ENCODE assay signal across 15 mouse cellular contexts in genomic region chr2:164951745-164952144, GRCm38 (mm10). TPM values are rescaled to one million over a fixed set of nuclear protein-coding genes. Genes with fewer than 3 reads are reported as not detected.
DNase-seq lines count a peak whose midpoint lies in the region; ATAC-seq and TF ChIP-seq lines count a peak whose summit lies in the region.
"Had no signal": no experiment of that assay in that cellular context is flagged by ENCODE, and none has a peak within 500 bp of the region (broad histone marks: within the 10 kb centered on the region; RNA-seq: fewer than 3 reads in every experiment).

No protein-coding gene starts in this region.

- H3K4me2 ChIP-seq in hindbrain, embryonic 11.5 days (replicated peaks; ENCODE audit: low read depth, low read length): no peak overlapping the region
- H3K4me2 ChIP-seq: embryonic facial prominence, embryonic 15.5 days; hindbrain, embryonic 15.5 days; limb, embryonic 13.5 days; midbrain, embryonic 12.5 days had no signal

- no peak for ATAC-seq in hindbrain, embryonic 11.5 days (ENCODE audit: low FRiP score)

- H3K36me3 ChIP-seq in hindbrain, embryonic 11.5 days (ENCODE audit: control insufficient read depth, insufficient read depth, low read length): no peaks in the 10 kb centered on the region
- H3K36me3 ChIP-seq: embryonic facial prominence, embryonic 15.5 days; hindbrain, embryonic 15.5 days; limb, embryonic 13.5 days; midbrain, embryonic 12.5 days had no signal

- H3K4me1 ChIP-seq in cerebellum, adult 2 months (ENCODE audit: control insufficient read depth, insufficient read depth, low read length): peaks cover 5% of the 10 kb centered on the region
- no peaks in the 10 kb centered on the region for H3K4me1 ChIP-seq in bone marrow, adult 2 months (ENCODE audit: control insufficient read depth, insufficient read depth, low read length)
- H3K4me1 ChIP-seq in hindbrain, embryonic 11.5 days (replicated peaks; ENCODE audit: control insufficient read depth, insufficient read depth, low read length): no peaks in the 10 kb centered on the region; the same call in 1 of the 2 replicates

- no peak overlapping the region for H3K27ac ChIP-seq in cerebellum, adult 2 months (ENCODE audit: insufficient read depth, low read length)
- H3K27ac ChIP-seq in layer of hippocampus, adult 2 months: no peak overlapping the region
- no peak overlapping the region for H3K27ac ChIP-seq in bone marrow, adult 2 months (ENCODE audit: control insufficient read depth, insufficient read depth, low read depth, low read length, poor library complexity)
- no peak overlapping the region for H3K27ac ChIP-seq in hindbrain, embryonic 11.5 days (ENCODE audit: low read depth, low read length)
- H3K27ac ChIP-seq: embryonic facial prominence, embryonic 15.5 days; hindbrain, embryonic 15.5 days; limb, embryonic 13.5 days; midbrain, embryonic 12.5 days had no signal

- 84% methylated on average over 4 of the region's 4 CpGs for WGBS in cerebellum, adult 2 months
- 76% methylated on average over 4 of the region's 4 CpGs for WGBS in bone marrow, adult 2 months
- 81% methylated on average over 4 of the region's 4 CpGs for WGBS in hindbrain, embryonic 11.5 days

- TF ChIP-seq CTCF in cerebellum, adult 2 months (IDR thresholded peaks at IDR 0.05; ENCODE audit: borderline replicate concordance, insufficient read depth, low read depth, low read length): peak; percentile 8; the same call in 1 of the 2 replicates
- peak; percentile 60 for TF ChIP-seq CTCF in layer of hippocampus, adult 2 months (conservative IDR thresholded peaks at IDR 0.05)
- TF ChIP-seq CTCF in bone marrow, adult 2 months (IDR thresholded peaks at IDR 0.05; ENCODE audit: control insufficient read depth, insufficient read depth, low read length): peak; percentile 35; the same call in 1 of the 2 replicates

- H3K9ac ChIP-seq in hindbrain, embryonic 11.5 days (ENCODE audit: low read depth, low read length): no peak overlapping the region
- H3K9ac ChIP-seq: embryonic facial prominence, embryonic 15.5 days; hindbrain, embryonic 15.5 days; limb, embryonic 13.5 days; midbrain, embryonic 12.5 days had no signal

- no peak for TF ChIP-seq POLR2A in cerebellum, adult 2 months (IDR thresholded peaks at IDR 0.05; ENCODE audit: borderline replicate concordance, insufficient read depth, low read length)
- no peak for TF ChIP-seq POLR2A in bone marrow, adult 2 months (IDR thresholded peaks at IDR 0.05; ENCODE audit: borderline replicate concordance, control insufficient read depth, low read depth, low read length)

- no peaks in the 10 kb centered on the region for H3K9me3 ChIP-seq in hindbrain, embryonic 11.5 days (ENCODE audit: control insufficient read depth, low read length)
- H3K9me3 ChIP-seq: embryonic facial prominence, embryonic 15.5 days; hindbrain, embryonic 15.5 days; midbrain, embryonic 12.5 days had no signal

- DNase-seq in cerebellum, adult 2 months: no peak
- no peak for DNase-seq in cerebellum, postnatal 4 days (ENCODE audit: low spot score in 2 of 2)
- DNase-seq in layer of hippocampus, adult 2 months (ENCODE audit: low spot score in 2 of 2): no peak
- DNase-seq in layer of hippocampus, postnatal 36 days: no peak
- peak; percentile 28 for DNase-seq in A20 (ENCODE audit: low read depth, low spot score)
- DNase-seq in hindbrain, embryonic 11.5 days (ENCODE audit: low spot score): no peak
- DNase-seq in adrenal gland, adult 18-20 months (ENCODE audit: low spot score in 2 of 2): no peak
- DNase-seq: lung, postnatal 36 days; spleen, adult 18-20 months; thymus, adult 2 months had no signal

- H3K4me3 ChIP-seq in cerebellum, adult 2 months (replicated peaks; ENCODE audit: insufficient read depth, low read depth, low read length): no peak overlapping the region
- H3K4me3 ChIP-seq in layer of hippocampus, adult 2 months: no peak overlapping the region
- peak overlapping the region; percentile 64 for H3K4me3 ChIP-seq in bone marrow, adult 2 months (replicated peaks; ENCODE audit: control insufficient read depth, low read depth, low read length)
- no peak overlapping the region for H3K4me3 ChIP-seq in hindbrain, embryonic 11.5 days (ENCODE audit: low read depth, low read length)
- H3K4me3 ChIP-seq: embryonic facial prominence, embryonic 15.5 days; hindbrain, embryonic 15.5 days; limb, embryonic 13.5 days; midbrain, embryonic 12.5 days had no signal

- H3K27me3 ChIP-seq in cerebellum, adult 2 months (ENCODE audit: control insufficient read depth, insufficient read depth, low read length): peaks cover 3% of the 10 kb centered on the region; the same call in 1 of the 2 replicates
- H3K27me3 ChIP-seq in hindbrain, embryonic 11.5 days (ENCODE audit: control insufficient read depth, insufficient read depth, low read length): peaks cover 49% of the 10 kb centered on the region

RNA-seq across cellular contexts. Expression of gene Slc12a5, which starts 8.9 kb away (rescaled TPM):
- 386 and 396 TPM in 2 replicates for polyA plus RNA-seq in cerebellum, adult 2 months (2012; rRNA removed)
- total RNA-seq in layer of hippocampus, adult 2 months (2021): 100 to 1,000 TPM; 406 to 409 TPM
- 100 to 1,000 TPM; 398 to 404 TPM for total RNA-seq in layer of hippocampus, postnatal 36 days (2021)
- polyA plus RNA-seq in bone marrow, adult 2 months (2011; ENCODE audit: insufficient read depth, insufficient read length, low replicate concordance, missing spikeins): 3.6 and 5.1 TPM in 2 replicates
- polyA plus RNA-seq in hindbrain, embryonic 11.5 days (2014; fragmentation: Nextera tagmentation; extraction: Ambion mirVana): 7.4 and 7.5 TPM in 2 replicates
- 1 to 10 TPM; 5.2 to 9.0 TPM for total RNA-seq in adrenal gland, adult 18-20 months (2021)

RNA-seq across cellular contexts. Expression of gene Mmp9, which starts 11.2 kb away (rescaled TPM):
- 3.3 and 3.7 TPM in 2 replicates for polyA plus RNA-seq in cerebellum, adult 2 months (2012; rRNA removed)
- 1 to 10 TPM; 1.4 to 2.2 TPM for total RNA-seq in layer of hippocampus, adult 2 months (2021)
- total RNA-seq in layer of hippocampus, postnatal 36 days (2021): 1 to 10 TPM; 2.0 to 2.9 TPM
- 173 and 363 TPM in 2 replicates for polyA plus RNA-seq in bone marrow, adult 2 months (2011; ENCODE audit: insufficient read depth, insufficient read length, low replicate concordance, missing spikeins)
- 1.3 TPM in 2 replicates for polyA plus RNA-seq in hindbrain, embryonic 11.5 days (2014; fragmentation: Nextera tagmentation; extraction: Ambion mirVana)
- 1 to 10 TPM in 1 of 2 experiments, under 1 TPM in 1; 0.89 to 2.7 TPM for total RNA-seq in adrenal gland, adult 18-20 months (2021)

RNA-seq across cellular contexts. Expression of gene Zfp335, which starts 40.2 kb away (rescaled TPM):
- 32.0 and 34.7 TPM in 2 replicates for polyA plus RNA-seq in cerebellum, adult 2 months (2012; rRNA removed)
- 10 to 100 TPM; 29.0 to 30.9 TPM for total RNA-seq in layer of hippocampus, adult 2 months (2021)
- total RNA-seq in layer of hippocampus, postnatal 36 days (2021): 10 to 100 TPM; 23.8 to 29.7 TPM
- 17.1 and 35.2 TPM in 2 replicates for polyA plus RNA-seq in bone marrow, adult 2 months (2011; ENCODE audit: insufficient read depth, insufficient read length, low replicate concordance, missing spikeins)
- 8.6 and 8.8 TPM in 2 replicates for polyA plus RNA-seq in hindbrain, embryonic 11.5 days (2014; fragmentation: Nextera tagmentation; extraction: Ambion mirVana)
- 10 to 100 TPM; 20.9 to 22.4 TPM for total RNA-seq in adrenal gland, adult 18-20 months (2021)

Comparison
In these comparisons a context has a peak if more than half of its experiments do, and no peak if none do; other contexts are left out.
1. CTCF ChIP-seq: peak in every context shown above with its lines; median percentile 60 in layer of hippocampus, adult 2 months; 35 in bone marrow, adult 2 months; 8 in cerebellum, adult 2 months.
2. RNA of gene Slc12a5, which starts 8.9 kb away (total RNA-seq): 406 to 409 TPM in layer of hippocampus, adult 2 months and 398 to 404 TPM in layer of hippocampus, postnatal 36 days; 5.2 to 9.0 TPM in adrenal gland, adult 18-20 months; every median in the first group is over 10 times any median in the second.